In genomic region chr4:106529375-106530112, GRCm38 (mm10) we compare ENCODE assay signal across 8 mouse cellular contexts. TPM values are rescaled to one million over a fixed set of nuclear protein-coding genes. Genes with fewer than 3 reads are reported as not detected.
DNase-seq lines count a peak whose midpoint lies in the region; ATAC-seq and TF ChIP-seq lines count a peak whose summit lies in the region.

No protein-coding gene starts in this region.

- H3K27ac ChIP-seq in embryonic facial prominence, embryonic 13.5 days: no peak overlapping the region
- no peak overlapping the region for H3K27ac ChIP-seq in heart, adult 2 months
- no peak overlapping the region for H3K27ac ChIP-seq in kidney, adult 2 months (ENCODE audit: insufficient read depth, low read depth, low read length)
- no peak overlapping the region for H3K27ac ChIP-seq in limb, embryonic 11.5 days (replicated peaks; ENCODE audit: low read depth, low read length)
- no peak overlapping the region for H3K27ac ChIP-seq in midbrain, embryonic 14.5 days (replicated peaks; ENCODE audit: low read depth, low read length)

- intact Hi-C loops in heart, adult 2 months (cut with DNase I): loop anchor here (1.0 kb wide), 1 partner anchor 55 kb away; no protein-coding TSS in a partner anchor

- TF ChIP-seq POLR2A in heart, adult 2 months (IDR thresholded peaks at IDR 0.05; ENCODE audit: insufficient read depth, low read depth, low read length): no peak
- TF ChIP-seq POLR2A in kidney, adult 2 months (IDR thresholded peaks at IDR 0.05; ENCODE audit: low read depth, low read length): no peak

- H3K4me1 ChIP-seq in embryonic facial prominence, embryonic 13.5 days: 0 out of 2 replicates have a peak, but pooled peaks cover 3% of the 10 kb centered on the region
- H3K4me1 ChIP-seq in heart, adult 2 months (ENCODE audit: control insufficient read depth, insufficient read depth, low read length): peaks cover 2% of the 10 kb centered on the region; the same call in 1 of the 2 replicates
- H3K4me1 ChIP-seq in kidney, adult 2 months (ENCODE audit: control insufficient read depth, insufficient read depth, low read length): no peaks in the 10 kb centered on the region; the same call in 1 of the 2 replicates
- H3K4me1 ChIP-seq in limb, embryonic 11.5 days (ENCODE audit: control insufficient read depth, insufficient read depth, low read length): no peaks in the 10 kb centered on the region
- no peaks in the 10 kb centered on the region for H3K4me1 ChIP-seq in midbrain, embryonic 14.5 days (ENCODE audit: control insufficient read depth, insufficient read depth, low read length)

- 15% methylated on average over 17 of the region's 17 CpGs for WGBS in embryonic facial prominence, embryonic 13.5 days
- WGBS in heart, adult 2 months: 13% methylated on average over 17 of the region's 17 CpGs
- 14% methylated on average over 17 of the region's 17 CpGs for WGBS in kidney, adult 2 months
- 19% methylated on average over 17 of the region's 17 CpGs for WGBS in limb, embryonic 11.5 days
- WGBS in midbrain, embryonic 14.5 days: 17% methylated on average over 17 of the region's 17 CpGs

- no peak; the same call in none of the 2 replicates for TF ChIP-seq CTCF in heart, adult 2 months (IDR thresholded peaks at IDR 0.05)
- TF ChIP-seq CTCF in kidney, adult 2 months (conservative IDR thresholded peaks at IDR 0.05; ENCODE audit: insufficient read depth, insufficient read length, low read depth, low read length): peak; percentile 100

- DNase-seq in 416B (ENCODE audit: low read depth): peak; percentile 94
- DNase-seq in adrenal gland, postnatal 4 days (ENCODE audit: low spot score in 2 of 2): peak; percentile 69 to 80
- DNase-seq in heart, adult 2 months: peak; percentile 88 to 90
- peak; percentile 93 for DNase-seq in kidney, adult 2 months
- DNase-seq in limb, embryonic 11.5 days (ENCODE audit: low spot score): peak; percentile 96
- peak; percentile 97 for DNase-seq in midbrain, embryonic 14.5 days
- peak; percentile 77 for DNase-seq in spleen, adult 12 weeks (ENCODE audit: low spot score)

- peak overlapping the region; percentile 62 for H3K4me2 ChIP-seq in embryonic facial prominence, embryonic 13.5 days
- H3K4me2 ChIP-seq in limb, embryonic 11.5 days (ENCODE audit: low read depth, severe bottlenecking): peak overlapping the region; percentile 24
- peak overlapping the region; percentile 47 for H3K4me2 ChIP-seq in midbrain, embryonic 14.5 days (ENCODE audit: low read length)

- peak overlapping the region; percentile 33 for H3K4me3 ChIP-seq in embryonic facial prominence, embryonic 13.5 days
- H3K4me3 ChIP-seq in heart, adult 2 months: peak overlapping the region; percentile 29; the same call in 1 of the 2 replicates
- H3K4me3 ChIP-seq in kidney, adult 2 months (ENCODE audit: insufficient read depth, low read depth, low read length): no peak overlapping the region
- H3K4me3 ChIP-seq in limb, embryonic 11.5 days (ENCODE audit: low read depth, low read length): no peak overlapping the region
- no peak overlapping the region for H3K4me3 ChIP-seq in midbrain, embryonic 14.5 days (replicated peaks; ENCODE audit: low read depth, low read length)

- no peaks in the 10 kb centered on the region for H3K79me2 ChIP-seq in heart, adult 2 months (replicated peaks; ENCODE audit: control insufficient read depth, insufficient read depth, low read length)

- H3K27me3 ChIP-seq in embryonic facial prominence, embryonic 13.5 days: no peaks in the 10 kb centered on the region
- H3K27me3 ChIP-seq in heart, adult 2 months (ENCODE audit: control insufficient read depth, insufficient read depth, low read length): no peaks in the 10 kb centered on the region
- no peaks in the 10 kb centered on the region for H3K27me3 ChIP-seq in kidney, adult 2 months (replicated peaks; ENCODE audit: control insufficient read depth, insufficient read depth, low read length)
- no peaks in the 10 kb centered on the region for H3K27me3 ChIP-seq in limb, embryonic 11.5 days (ENCODE audit: control insufficient read depth, insufficient read depth, low read length)
- no peaks in the 10 kb centered on the region for H3K27me3 ChIP-seq in midbrain, embryonic 14.5 days (ENCODE audit: control insufficient read depth, insufficient read depth, low read length)

- peak overlapping the region; percentile 70 for H3K9ac ChIP-seq in embryonic facial prominence, embryonic 13.5 days
- H3K9ac ChIP-seq in heart, adult 2 months (ENCODE audit: low read depth, low read length): peak overlapping the region; percentile 50
- H3K9ac ChIP-seq in limb, embryonic 11.5 days (ENCODE audit: low read length): no peak overlapping the region
- H3K9ac ChIP-seq in midbrain, embryonic 14.5 days (replicated peaks; ENCODE audit: low read length): no peak overlapping the region; the same call in 1 of the 2 replicates

- peak; percentile 85 for TF ChIP-seq EP300 in heart, adult 2 months (IDR thresholded peaks at IDR 0.05; ENCODE audit: insufficient read depth, low read depth, low read length)

- no peaks in the 10 kb centered on the region for H3K9me3 ChIP-seq in embryonic facial prominence, embryonic 13.5 days
- no peaks in the 10 kb centered on the region for H3K9me3 ChIP-seq in limb, embryonic 11.5 days (ENCODE audit: control insufficient read depth, low read length)
- no peaks in the 10 kb centered on the region for H3K9me3 ChIP-seq in midbrain, embryonic 14.5 days (ENCODE audit: control insufficient read depth, low read length)

- ATAC-seq in embryonic facial prominence, embryonic 13.5 days (ENCODE audit: insufficient number of reproducible peaks, insufficient read depth, low FRiP score, low TSS enrichment, low read depth): peak; percentile 71
- ATAC-seq in limb, embryonic 11.5 days (ENCODE audit: insufficient number of reproducible peaks, low FRiP score, low TSS enrichment, low read depth): peak; percentile 71; the same call in 1 of the 2 replicates
- peak; percentile 89 for ATAC-seq in midbrain, embryonic 14.5 days (ENCODE audit: low FRiP score, low TSS enrichment)

- H3K36me3 ChIP-seq in embryonic facial prominence, embryonic 13.5 days: no peaks in the 10 kb centered on the region
- H3K36me3 ChIP-seq in heart, adult 2 months (ENCODE audit: control insufficient read depth, insufficient read depth, low read length): no peaks in the 10 kb centered on the region
- no peaks in the 10 kb centered on the region for H3K36me3 ChIP-seq in kidney, adult 2 months (ENCODE audit: control insufficient read depth, insufficient read depth, low read length)
- no peaks in the 10 kb centered on the region for H3K36me3 ChIP-seq in limb, embryonic 11.5 days (ENCODE audit: control insufficient read depth, insufficient read depth, low read length)
- no peaks in the 10 kb centered on the region for H3K36me3 ChIP-seq in midbrain, embryonic 14.5 days (ENCODE audit: control insufficient read depth, insufficient read depth, low read length)

RNA-seq across cellular contexts. Expression of gene Dhcr24, which starts 31.3 kb away (rescaled TPM):
- total RNA-seq in adrenal gland, postnatal 4 days (2021): 10 to 100 TPM; 51.2 to 70.5 TPM
- 6.9 TPM in 2 replicates for polyA plus RNA-seq in embryonic facial prominence, embryonic 13.5 days (2015; fragmentation: Nextera tagmentation; extraction: Ambion mirVana)
- 1 to 10 TPM; 1.4 to 4.0 TPM for total RNA-seq in heart, adult 2 months (2021)
- 5.2 and 5.4 TPM in 2 replicates for polyA plus RNA-seq in heart, adult 2 months (2012; rRNA removed)
- polyA plus RNA-seq in kidney, adult 2 months (2012; rRNA removed): 242 and 276 TPM in 2 replicates
- 23.6 and 25.9 TPM in 2 replicates for polyA plus RNA-seq in limb, embryonic 11.5 days (2014; fragmentation: Nextera tagmentation; extraction: Ambion mirVana)
- polyA plus RNA-seq in midbrain, embryonic 14.5 days (2014; fragmentation: Nextera tagmentation; extraction: Ambion mirVana): 18.2 and 20.9 TPM in 2 replicates

RNA-seq across cellular contexts. Expression of gene Bsnd, which starts 37.5 kb away (rescaled TPM):
- 1 to 10 TPM in 1 of 2 experiments, under 1 TPM in 1; 0.11 to 3.7 TPM for total RNA-seq in adrenal gland, postnatal 4 days (2021)
- polyA plus RNA-seq in embryonic facial prominence, embryonic 13.5 days (2015; fragmentation: Nextera tagmentation; extraction: Ambion mirVana): not detected in 2 replicates
- not detected for total RNA-seq in heart, adult 2 months (2021)
- not detected in 2 replicates for polyA plus RNA-seq in heart, adult 2 months (2012; rRNA removed)
- polyA plus RNA-seq in kidney, adult 2 months (2012; rRNA removed): 73.6 and 78.1 TPM in 2 replicates
- not detected in 2 replicates for polyA plus RNA-seq in limb, embryonic 11.5 days (2014; fragmentation: Nextera tagmentation; extraction: Ambion mirVana)
- polyA plus RNA-seq in midbrain, embryonic 14.5 days (2014; fragmentation: Nextera tagmentation; extraction: Ambion mirVana): not detected in 2 replicates

Comparison
In these comparisons a context has a peak if more than half of its experiments do, and no peak if none do; other contexts are left out.
1. H3K4me3 ChIP-seq: peak in embryonic facial prominence, embryonic 13.5 days (single experiment) and heart, adult 2 months (single experiment); none in kidney, adult 2 months (single experiment), limb, embryonic 11.5 days (single experiment) and midbrain, embryonic 14.5 days (single experiment).
2. H3K9ac ChIP-seq: peak in embryonic facial prominence, embryonic 13.5 days (single experiment) and heart, adult 2 months (single experiment); none in limb, embryonic 11.5 days (single experiment) and midbrain, embryonic 14.5 days (single experiment).
3. RNA of gene Bsnd, which starts 37.5 kb away (polyA plus RNA-seq): 73.6 to 78.1 TPM in kidney, adult 2 months; not detected in heart, adult 2 months, not detected in embryonic facial prominence, embryonic 13.5 days, not detected in limb, embryonic 11.5 days and not detected in midbrain, embryonic 14.5 days; every median in the first group is over 10 times any median in the second.
4. Peak in every context shown above with its lines, with median percentiles within 50 percentile points of each other: DNase-seq, ATAC-seq and H3K4me2 ChIP-seq.